Mouse (Mus musculus) gonadal fat pad, adult 2 months (tissue): ENCODE data around the gene Col13a1. TPM values are rescaled to one million over a fixed set of nuclear protein-coding genes. Genes with fewer than 3 reads are reported as not detected.
A peak's percentile ranks its signal among the peaks of the same experiment; 100 is the strongest.

Experiments used
- DNase-seq: peaks from one replicate; pipeline ENCODE4 v3.0.0-alpha.2; 2012; ENCODE audit warnings: low read depth
- polyA plus RNA-seq: library from polyadenylated mRNA; depleted of rRNA; stranded (reverse); fragments of >200 nt; gene quantifications from 2 replicates; pipeline ENCODE4 v1.2.3, GENCODE M21; 2012

The Col13a1 gene
- polyA plus RNA-seq, 1 experiment = 0.97 TPM

- DNase-seq = no peak
Measured at GRCm38 (mm10) chr10:61905308-61905707, 73.6 kb downstream of the Col13a1 start.

GRCm38 (mm10) chr10:61898116-61898515, 80.8 kb downstream of the Col13a1 start:
- no peak for DNase-seq

GRCm38 (mm10) chr10:61894564-61894963, 84.3 kb downstream of the Col13a1 start:
- DNase-seq = no peak

- DNase-seq = no peak
Measured at GRCm38 (mm10) chr10:61891138-61891537, 87.8 kb downstream of the Col13a1 start.

- no peak for DNase-seq
Measured at GRCm38 (mm10) chr10:61890294-61890693, 88.6 kb downstream of the Col13a1 start.

- peak; percentile 1 for DNase-seq
Measured at GRCm38 (mm10) chr10:61879427-61879826, 99.5 kb downstream of the Col13a1 start.

- no peak for DNase-seq
Measured at GRCm38 (mm10) chr10:61877787-61878186, 101.1 kb downstream of the Col13a1 start.

GRCm38 (mm10) chr10:61869796-61870195, 109.1 kb downstream of the Col13a1 start:
- no peak for DNase-seq

- no peak for DNase-seq
Measured at GRCm38 (mm10) chr10:61866045-61866580, 112.8 kb downstream of the Col13a1 start.

- DNase-seq = no peak
Measured at GRCm38 (mm10) chr10:61859451-61859850, 119.5 kb downstream of the Col13a1 start.

- no peak for DNase-seq
Measured at GRCm38 (mm10) chr10:61855139-61855675, 123.7 kb downstream of the Col13a1 start.

- DNase-seq = no peak
Measured at GRCm38 (mm10) chr10:61852824-61853223, 126.1 kb downstream of the Col13a1 start.

- DNase-seq = no peak
Measured at GRCm38 (mm10) chr10:61848553-61848952, 130.4 kb downstream of the Col13a1 start.

GRCm38 (mm10) chr10:61845476-61845875, 133.4 kb downstream of the Col13a1 start:
- DNase-seq = no peak

- no peak for DNase-seq
Measured at GRCm38 (mm10) chr10:61844475-61844874, 134.4 kb downstream of the Col13a1 start.

GRCm38 (mm10) chr10:61842261-61842660, 136.6 kb downstream of the Col13a1 start:
- no peak for DNase-seq

- DNase-seq = no peak
Measured at GRCm38 (mm10) chr10:61839326-61839725, 139.6 kb downstream of the Col13a1 start.

- no peak for DNase-seq
Measured at GRCm38 (mm10) chr10:61838769-61839168, 140.1 kb downstream of the Col13a1 start.

- no peak for DNase-seq
Measured at GRCm38 (mm10) chr10:61837286-61837685, 141.6 kb downstream of the Col13a1 start.

GRCm38 (mm10) chr10:61834288-61834687, 144.6 kb downstream of the Col13a1 start:
- no peak for DNase-seq

- DNase-seq = no peak
Measured at GRCm38 (mm10) chr10:61832713-61833112, 146.2 kb downstream of the Col13a1 start.

GRCm38 (mm10) chr10:61831741-61832140, 147.2 kb downstream of the Col13a1 start:
- DNase-seq = no peak

- DNase-seq = no peak
Measured at GRCm38 (mm10) chr10:61831251-61831650, 147.7 kb downstream of the Col13a1 start.

- DNase-seq = no peak
Measured at GRCm38 (mm10) chr10:61830817-61831216, 148.1 kb downstream of the Col13a1 start.
